Mouse (Mus musculus) small intestine, adult 2 months (tissue): ENCODE data around the gene Svopl. TPM values are rescaled to one million over a fixed set of nuclear protein-coding genes. Genes with fewer than 3 reads are reported as not detected.

Experiments
- H3K27ac ChIP-seq: fragments of 200-500 bp; 2 replicates; pipeline ENCODE4 v1.5.1; 2012; ENCODE audit warnings: low read depth, low read length, control low read depth, inconsistent platforms; ENCODE audit not compliant: insufficient read depth
- H3K27me3 ChIP-seq: fragments of 200-500 bp; 2 replicates; pipeline ENCODE4 v1.6.1; 2012; ENCODE audit warnings: mild to moderate bottlenecking, moderate library complexity, low read length, inconsistent platforms; ENCODE audit not compliant: control insufficient read depth, insufficient read depth
- H3K36me3 ChIP-seq: fragments of 200-500 bp; 2 replicates; pipeline ENCODE4 v1.6.1; 2012; ENCODE audit warnings: mild to moderate bottlenecking, low read length, control low read depth, inconsistent platforms; ENCODE audit not compliant: control insufficient read depth, insufficient read depth
- H3K4me1 ChIP-seq: fragments of 200-500 bp; 2 replicates; pipeline ENCODE4 v1.6.1; 2012; ENCODE audit warnings: low read length, inconsistent platforms, mixed read lengths; ENCODE audit not compliant: control insufficient read depth, insufficient read depth, insufficient read length
- H3K4me3 ChIP-seq: fragments of 200-500 bp; 2 replicates; pipeline ENCODE4 v1.5.1; 2012; ENCODE audit warnings: low read depth, mild to moderate bottlenecking, control low read depth, inconsistent platforms, low read length, moderate library complexity
- CTCF ChIP-seq: fragments of 200-500 bp; IDR thresholded peaks from 2 replicates; pipeline ENCODE4 v1.5.1; 2012; ENCODE audit warnings: low read depth, mild to moderate bottlenecking, control low read depth, inconsistent platforms, low read length, moderate library complexity, mixed read lengths; ENCODE audit not compliant: insufficient replicate concordance, insufficient read length; ENCODE audit errors: extremely low read depth
- POLR2A ChIP-seq: fragments of 200-500 bp; IDR thresholded peaks from 2 replicates; pipeline ENCODE4 v1.6.1; 2012; ENCODE audit warnings: low read depth, mild to moderate bottlenecking, control low read depth, inconsistent platforms, low read length, moderate library complexity
- WGBS: fragments of 180-500 bp; shearing (Covaris S2); methylation state at CpG from one replicate; pipeline ENCODE4 v1.1.7; 2018; 5-methylcytosine and 5-hydroxymethylcytosine counted together
- polyA plus RNA-seq: library from polyadenylated mRNA; depleted of rRNA; stranded (reverse); fragments of >200 nt; gene quantifications from 2 replicates; pipeline ENCODE4 v1.2.3, GENCODE M21; 2012

The Svopl gene
- polyA plus RNA-seq, 1 experiment, result 0.25 TPM

DNA sequence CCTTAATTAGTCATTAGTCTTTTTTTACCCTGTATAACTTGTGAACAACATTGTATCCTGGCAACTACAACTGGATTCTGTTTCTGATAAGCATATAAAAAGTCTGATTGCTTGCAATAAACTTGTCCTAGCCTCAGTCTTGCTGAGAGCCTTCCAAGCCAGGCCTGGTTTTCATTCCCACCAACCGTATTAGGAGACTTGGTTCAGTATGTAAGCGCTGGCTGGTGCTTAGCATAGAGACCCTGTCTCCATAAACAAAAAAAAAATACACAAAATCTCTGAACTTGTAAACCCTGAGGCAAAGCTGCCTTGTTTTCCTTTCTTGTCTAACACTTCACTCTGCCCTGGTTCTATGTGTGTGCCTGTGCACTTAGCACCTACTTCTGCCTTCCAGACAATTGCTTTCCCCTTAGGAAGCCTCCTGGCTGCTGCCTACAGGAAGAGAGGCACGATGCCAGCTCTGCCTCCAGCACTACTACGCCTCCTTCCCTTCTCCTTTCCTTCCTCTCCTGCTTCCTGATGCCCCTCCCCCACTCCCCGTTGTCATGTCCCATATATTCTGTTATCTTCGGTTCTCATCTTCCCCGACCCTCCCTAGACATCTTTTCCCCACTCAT lies 14.8 kb downstream of the Svopl start:
- Histone ChIP-seq H3K27me3 (no peaks in the 10 kb centered on the region), H3K27ac (no peak overlapping the region), H3K4me1 (peaks cover 4% of the 10 kb centered on the region; the same call in 1 of the 2 replicates), H3K36me3 (no peaks in the 10 kb centered on the region), H3K4me3 (no peak overlapping the region)
- 47% methylated on average over 7 of the region's 7 CpGs for WGBS
- TF ChIP-seq CTCF, result no peak
- no peak for TF ChIP-seq POLR2A

DNA sequence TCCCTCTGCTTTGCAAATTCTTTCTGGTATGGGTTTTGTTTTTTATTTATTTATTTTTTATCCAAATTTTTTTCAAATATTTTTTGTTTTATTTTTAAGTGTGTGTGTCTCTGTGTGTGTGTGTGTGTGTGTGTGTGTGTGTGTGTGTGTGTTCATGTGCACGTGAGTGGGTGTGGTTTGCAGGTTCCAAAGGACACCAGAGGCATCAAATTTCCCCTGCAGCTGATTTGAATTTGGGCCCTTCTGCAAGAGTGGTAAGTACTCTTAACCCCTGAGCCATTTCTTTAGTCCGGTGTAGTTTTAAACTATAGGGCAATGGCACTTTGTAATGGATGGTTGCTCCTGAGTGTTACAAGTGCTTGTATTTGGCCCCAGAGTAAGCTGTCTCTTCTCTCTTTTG lies 18.6 kb downstream of the Svopl start:
- TF ChIP-seq CTCF (no peak), POLR2A (no peak)
- H3K27me3 ChIP-seq, result no peaks in the 10 kb centered on the region
- H3K27ac ChIP-seq, result no peak overlapping the region
- no peak overlapping the region for H3K4me3 ChIP-seq
- no peaks in the 10 kb centered on the region for H3K36me3 ChIP-seq
- peaks cover 4% of the 10 kb centered on the region; the same call in 1 of the 2 replicates for H3K4me1 ChIP-seq
- WGBS, result 35% methylated on average over 2 of the region's 2 CpGs

DNA sequence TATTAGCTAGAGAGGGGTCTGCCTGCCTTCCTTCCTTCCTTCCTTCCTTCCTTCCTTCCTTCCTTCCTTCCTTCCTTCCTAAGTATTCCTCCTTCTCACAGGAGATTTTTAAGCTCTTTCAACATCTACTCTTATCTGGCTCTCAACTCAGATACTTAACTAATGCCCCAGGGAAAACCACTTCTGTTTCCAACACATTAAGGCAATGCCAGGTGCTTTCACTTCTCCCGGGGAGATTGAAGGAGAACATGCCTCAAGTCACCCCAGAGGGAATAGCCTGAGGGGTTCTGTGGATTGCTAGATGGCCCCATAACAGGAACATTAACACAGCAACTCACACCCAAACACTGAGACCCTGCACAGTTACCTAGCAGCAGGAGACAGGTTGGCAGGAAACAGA lies 19.0 kb downstream of the Svopl start:
- peaks cover 4% of the 10 kb centered on the region; the same call in 1 of the 2 replicates for H3K4me1 ChIP-seq
- no peaks in the 10 kb centered on the region for H3K27me3 ChIP-seq
- TF ChIP-seq POLR2A (no peak), CTCF (no peak)
- H3K36me3 ChIP-seq, result no peaks in the 10 kb centered on the region
- no peak overlapping the region for H3K27ac ChIP-seq
- 26% methylated on average over 1 of the region's 1 CpGs for WGBS
- H3K4me3 ChIP-seq, result no peak overlapping the region

DNA sequence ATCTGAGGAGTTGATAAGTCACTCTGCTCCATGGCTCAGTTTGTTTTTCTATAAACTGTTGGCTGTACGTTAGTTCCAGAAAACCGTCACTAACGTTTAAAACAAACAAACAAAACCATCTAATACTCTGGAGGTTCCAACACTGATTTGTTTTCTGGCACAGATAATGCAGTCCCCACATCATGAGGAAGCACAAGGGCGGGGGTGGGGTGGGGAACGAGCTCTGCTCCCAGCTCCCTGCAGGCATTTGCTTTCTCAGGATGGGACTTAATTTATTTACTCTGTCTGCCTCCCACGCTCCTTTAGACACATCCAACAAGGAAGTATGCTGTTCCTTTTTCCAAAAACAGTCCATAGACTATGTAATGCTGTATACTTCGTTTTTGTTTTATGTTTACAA lies 23.5 kb downstream of the Svopl start:
- H3K4me1 ChIP-seq, result no peaks in the 10 kb centered on the region
- no peaks in the 10 kb centered on the region for H3K36me3 ChIP-seq
- no peak overlapping the region for H3K4me3 ChIP-seq
- no peak overlapping the region for H3K27ac ChIP-seq
- no peaks in the 10 kb centered on the region for H3K27me3 ChIP-seq
- WGBS, result 39% methylated on average over 7 of the region's 7 CpGs
- TF ChIP-seq POLR2A, result no peak

DNA sequence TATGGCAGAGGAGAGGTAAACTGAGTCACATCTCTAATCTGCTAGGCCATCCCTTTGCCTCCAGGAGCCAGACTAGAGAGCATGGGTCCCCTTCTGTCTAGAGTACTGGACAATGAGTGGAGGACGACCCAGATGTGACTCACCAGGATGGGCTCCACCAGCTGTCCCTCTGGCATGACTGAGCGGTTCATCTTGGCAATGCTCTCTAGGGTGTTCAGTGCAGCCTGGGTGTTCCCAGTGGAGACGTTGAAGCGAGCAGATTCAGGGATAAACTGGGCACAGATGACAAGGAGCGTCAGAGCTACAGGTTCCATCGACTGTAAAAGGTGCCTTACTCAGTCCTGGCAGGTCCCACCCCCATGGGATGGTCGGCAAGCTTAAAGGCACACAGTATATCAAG lies 25.4 kb downstream of the Svopl start:
- Histone ChIP-seq H3K27me3 (no peaks in the 10 kb centered on the region), H3K4me3 (no peak overlapping the region), H3K36me3 (no peaks in the 10 kb centered on the region), H3K4me1 (no peaks in the 10 kb centered on the region), H3K27ac (no peak overlapping the region)
- WGBS, result 83% methylated on average over 7 of the region's 7 CpGs
- no peak for TF ChIP-seq POLR2A
- no peak for TF ChIP-seq CTCF

DNA sequence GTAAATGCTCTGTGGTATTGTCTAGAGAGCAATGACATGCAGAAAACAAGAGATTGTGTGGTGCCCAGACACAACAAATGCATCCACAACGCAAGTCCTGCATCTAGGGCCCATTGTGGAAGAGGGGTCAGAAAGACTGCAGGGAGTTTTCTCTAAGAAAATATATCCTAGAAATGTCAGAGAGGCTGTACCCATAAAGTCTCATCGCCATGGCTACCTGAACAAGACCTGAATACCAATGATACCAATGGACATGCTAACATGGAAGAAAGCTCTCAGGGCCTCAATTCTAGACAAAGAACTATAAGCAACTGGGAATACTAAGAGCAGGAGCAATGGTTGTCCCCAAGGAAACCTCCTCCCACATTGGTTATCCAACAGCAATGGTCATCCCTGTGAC lies 34.0 kb downstream of the Svopl start:
- 94% methylated on average over 2 of the region's 2 CpGs for WGBS
- Histone ChIP-seq H3K36me3 (no peaks in the 10 kb centered on the region), H3K4me1 (no peaks in the 10 kb centered on the region), H3K27ac (no peak overlapping the region), H3K4me3 (no peak overlapping the region), H3K27me3 (no peaks in the 10 kb centered on the region)
- TF ChIP-seq CTCF, result no peak
- TF ChIP-seq POLR2A, result no peak

DNA sequence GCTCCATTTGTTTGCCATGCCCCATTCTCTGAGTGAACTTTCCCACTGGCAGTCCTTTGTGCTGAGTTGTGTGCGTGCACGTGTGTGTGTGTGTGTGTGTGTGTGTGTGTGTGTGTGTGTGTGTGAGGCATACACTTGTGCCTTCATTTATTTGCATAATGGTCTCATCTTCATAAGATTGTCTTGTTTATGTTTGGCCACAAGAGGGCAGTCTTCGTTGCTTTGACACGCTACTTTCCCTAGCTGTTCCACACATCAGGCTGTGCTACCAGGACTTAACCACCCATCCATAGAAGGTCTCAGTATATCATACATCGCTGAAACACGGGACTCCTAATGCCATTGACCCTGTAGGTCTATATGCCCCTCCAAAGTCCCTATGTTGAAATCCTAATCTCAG lies 39.3 kb downstream of the Svopl start:
- TF ChIP-seq POLR2A (no peak), CTCF (peak; percentile 51; the same call in 1 of the 2 replicates)
- Histone ChIP-seq H3K36me3 (no peaks in the 10 kb centered on the region), H3K27ac (no peak overlapping the region), H3K4me3 (no peak overlapping the region), H3K4me1 (no peaks in the 10 kb centered on the region), H3K27me3 (no peaks in the 10 kb centered on the region)
- 15% methylated on average over 6 of the region's 6 CpGs for WGBS
